15 mouse cellular contexts compared by ENCODE assay signal in genomic region chr13:41546531-41546930, GRCm38 (mm10).
"Had no signal": no experiment of that assay in that cellular context is flagged by ENCODE, and none has a peak within 500 bp of the region (broad histone marks: within the 10 kb centered on the region; RNA-seq: fewer than 3 reads in every experiment).

No protein-coding gene starts in this region.

- H3K27me3 ChIP-seq: limb, embryonic 12.5 days; liver, embryonic 13.5 days; neural tube, embryonic 12.5 days; stomach, embryonic 15.5 days had no signal

- H3K36me3 ChIP-seq: limb, embryonic 12.5 days; liver, embryonic 13.5 days; midbrain, embryonic 13.5 days; neural tube, embryonic 12.5 days; stomach, embryonic 15.5 days had no signal

- H3K4me1 ChIP-seq: liver, embryonic 13.5 days; midbrain, embryonic 13.5 days; neural tube, embryonic 12.5 days; stomach, embryonic 15.5 days had no signal

- H3K27ac ChIP-seq: kidney, postnatal 0 days; limb, embryonic 12.5 days; liver, embryonic 13.5 days; midbrain, embryonic 13.5 days; neural tube, embryonic 12.5 days; stomach, embryonic 15.5 days had no signal

- H3K4me3 ChIP-seq: limb, embryonic 12.5 days; liver, embryonic 13.5 days; midbrain, embryonic 13.5 days; neural tube, embryonic 12.5 days; stomach, embryonic 15.5 days had no signal

- H3K9me3 ChIP-seq: limb, embryonic 12.5 days; liver, embryonic 13.5 days; midbrain, embryonic 13.5 days; neural tube, embryonic 12.5 days; stomach, embryonic 15.5 days had no signal

- H3K9ac ChIP-seq: limb, embryonic 12.5 days; liver, embryonic 13.5 days; liver, postnatal 0 days; midbrain, embryonic 13.5 days; neural tube, embryonic 12.5 days; stomach, embryonic 15.5 days had no signal

- ATAC-seq: inflammation-experienced regulatory T-cells, adult 6 months; midbrain, embryonic 13.5 days had no signal

- DNase-seq: kidney, adult 11 months; kidney, adult 9 months; kidney, postnatal 36 days; liver; liver, embryonic 13.5 days; liver, postnatal 0 days; retina, postnatal 1 day; right cerebral cortex, postnatal 4 days; thymus, postnatal 4 days had no signal

- H3K4me2 ChIP-seq: limb, embryonic 12.5 days; liver, embryonic 13.5 days; midbrain, embryonic 13.5 days; neural tube, embryonic 12.5 days; stomach, embryonic 15.5 days had no signal
